Mouse (Mus musculus) cerebellum, adult 2 months (tissue): ENCODE measurements at regions not wholly inside any gene's neighbourhood (a gene's known extent, or its start where the extent isn't known, plus 50 kb on each side); places are given as distances from the start of the nearest gene placed in this dataset.

Experiments used
- DNase-seq, 2 experiments: peaks; one replicate each; pipeline ENCODE4 v3.0.0; 2021
- H3K27ac ChIP-seq: fragments of 200-500 bp; 2 replicates; pipeline ENCODE4 v1.5.1; 2012; ENCODE audit warnings: low read length, control low read depth, inconsistent platforms; ENCODE audit not compliant: insufficient read depth
- H3K27me3 ChIP-seq: fragments of 200-500 bp; 2 replicates; pipeline ENCODE4 v1.6.1; 2012; ENCODE audit warnings: inconsistent platforms, mild to moderate bottlenecking, low read length, moderate library complexity; ENCODE audit not compliant: control insufficient read depth, insufficient read depth
- H3K4me1 ChIP-seq: fragments of 200-500 bp; 2 replicates; pipeline ENCODE4 v1.6.1; 2011; ENCODE audit warnings: low read length; ENCODE audit not compliant: control insufficient read depth, insufficient read depth
- H3K4me3 ChIP-seq: fragments of 200-500 bp; replicated peaks from 2 replicates; pipeline ENCODE3; 2011; ENCODE audit warnings: mild to moderate bottlenecking, low read depth, low read length, control low read depth; ENCODE audit not compliant: insufficient read depth
- CTCF ChIP-seq: fragments of 200-500 bp; IDR thresholded peaks from 2 replicates; pipeline ENCODE4 v1.5.1; 2011; ENCODE audit warnings: low read depth, mild to moderate bottlenecking, control low read depth, low read length, moderate library complexity, borderline replicate concordance; ENCODE audit not compliant: insufficient read depth
- POLR2A ChIP-seq: fragments of 200-500 bp; IDR thresholded peaks from 2 replicates; pipeline ENCODE4 v1.6.1; 2011; ENCODE audit warnings: low read length, control low read depth, borderline replicate concordance; ENCODE audit not compliant: insufficient read depth
- WGBS: fragments of 180-500 bp; shearing (Covaris S2); methylation state at CpG from one replicate; pipeline ENCODE4 v1.1.7; 2018; 5-methylcytosine and 5-hydroxymethylcytosine counted together

DNA sequence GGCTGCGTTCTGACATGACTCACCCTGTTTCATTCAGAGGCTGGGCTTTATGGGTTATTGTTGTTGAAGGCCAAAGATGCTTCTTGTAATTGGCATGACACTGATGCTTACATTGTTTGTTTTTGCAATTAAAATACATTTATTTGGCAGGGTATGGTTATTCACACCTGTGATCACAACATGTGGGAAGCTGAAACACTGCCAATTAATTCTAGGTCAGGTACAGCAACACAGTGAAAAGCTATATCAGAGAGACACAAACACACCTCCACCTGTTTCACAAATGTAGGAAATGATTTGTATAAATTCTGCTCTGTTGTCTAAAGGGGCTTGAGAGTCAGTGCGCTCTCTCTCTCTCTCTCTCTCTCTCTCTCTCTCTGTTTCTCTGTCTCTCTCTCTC, 431.2 kb downstream of the Bckdhb start:
- TF ChIP-seq POLR2A (no peak), CTCF (no peak)
- Histone ChIP-seq H3K27ac (no peak overlapping the region), H3K4me1 (peaks cover 3% of the 10 kb centered on the region; the same call in 1 of the 2 replicates), H3K27me3 (no peaks in the 10 kb centered on the region), H3K4me3 (no peak overlapping the region)
- peak in 1 of 2 experiments; percentile 55 for DNase-seq
- WGBS = 32% methylated on average over 2 of the region's 2 CpGs

DNA sequence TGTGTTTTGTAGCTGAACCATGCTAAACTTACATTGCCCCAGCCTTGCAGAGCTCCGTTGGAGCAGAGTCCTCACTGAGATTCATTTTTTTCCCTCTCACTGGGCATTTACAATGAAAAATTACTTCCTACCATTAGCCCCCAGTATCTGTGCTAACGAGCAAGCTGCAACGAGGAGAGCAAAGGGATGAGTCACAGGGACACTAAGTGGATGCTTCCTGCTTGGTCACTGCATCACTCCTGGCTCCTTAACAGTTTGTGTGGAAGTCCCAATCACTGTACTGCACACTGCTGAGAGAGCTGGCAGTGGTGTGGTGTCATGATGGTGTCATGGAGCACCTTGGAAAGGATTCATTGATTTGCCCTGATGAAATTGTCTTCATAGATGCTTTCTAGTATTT, 434.9 kb downstream of the Bckdhb start:
- TF ChIP-seq CTCF (no peak), POLR2A (no peak)
- peak in 1 of 2 experiments; percentile 49 for DNase-seq
- no peak overlapping the region for H3K27ac ChIP-seq
- no peak overlapping the region for H3K4me3 ChIP-seq
- 16% methylated on average over 3 of the region's 3 CpGs for WGBS
- H3K4me1 ChIP-seq = peaks cover 3% of the 10 kb centered on the region; the same call in 1 of the 2 replicates
- no peaks in the 10 kb centered on the region for H3K27me3 ChIP-seq

GRCm38 (mm10) chr9:84360484-84360883, 435.5 kb downstream of the Bckdhb start:
- H3K27ac ChIP-seq = no peak overlapping the region
- DNase-seq = no peak
- 89% methylated on average over 4 of the region's 4 CpGs for WGBS
- H3K4me3 ChIP-seq = no peak overlapping the region
- H3K27me3 ChIP-seq = no peaks in the 10 kb centered on the region
- peaks cover 6% of the 10 kb centered on the region; the same call in 1 of the 2 replicates for H3K4me1 ChIP-seq
- no peak for TF ChIP-seq POLR2A
- no peak for TF ChIP-seq CTCF

DNA sequence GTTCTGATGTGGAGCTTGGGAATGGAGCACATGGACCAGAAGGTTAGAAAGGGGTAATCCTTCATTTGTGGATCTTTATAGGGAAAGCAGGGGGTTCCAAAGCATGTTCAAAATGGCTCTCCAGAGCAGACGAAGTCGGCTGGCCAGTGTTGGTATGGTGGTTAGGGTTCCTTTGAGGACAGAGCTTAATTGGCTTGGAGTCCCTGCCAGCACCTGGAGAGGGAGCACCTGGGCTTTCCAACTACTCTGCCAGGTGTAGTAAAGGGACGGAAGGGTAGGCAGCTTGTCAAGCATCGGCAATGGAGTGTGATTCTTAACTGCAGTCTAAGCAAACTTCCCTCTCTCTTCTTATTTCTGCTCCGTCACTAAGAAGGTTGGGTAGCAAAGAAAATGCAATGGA, 438.5 kb downstream of the Bckdhb start:
- Histone ChIP-seq H3K4me3 (no peak overlapping the region), H3K27ac (no peak overlapping the region), H3K4me1 (peaks cover 6% of the 10 kb centered on the region; the same call in 1 of the 2 replicates), H3K27me3 (no peaks in the 10 kb centered on the region)
- TF ChIP-seq CTCF (no peak), POLR2A (no peak)
- WGBS = 21% methylated on average over 5 of the region's 5 CpGs
- peak; percentile 33 to 50 for DNase-seq

DNA sequence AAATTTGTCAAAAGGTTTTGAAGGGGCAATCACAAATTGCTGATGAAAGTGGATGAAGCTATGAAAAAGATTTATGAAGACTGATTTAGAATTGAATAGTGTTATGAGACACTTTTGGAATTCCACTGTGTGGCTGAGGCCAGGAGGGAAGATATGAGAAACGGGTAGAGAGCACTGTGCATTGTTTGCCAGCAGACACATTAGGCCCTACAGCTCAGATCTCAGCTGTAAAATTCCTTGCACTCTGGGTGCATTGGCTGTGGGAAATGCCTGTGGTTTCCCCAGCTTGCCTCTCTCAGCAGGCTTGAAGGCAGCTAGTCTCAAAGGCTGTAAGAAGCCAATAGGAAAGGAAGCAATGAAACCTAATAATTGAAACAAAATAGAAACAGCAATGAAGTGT, 444.3 kb downstream of the Bckdhb start:
- 29% methylated on average over 1 of the region's 1 CpGs for WGBS
- Histone ChIP-seq H3K4me3 (no peak overlapping the region), H3K4me1 (peaks cover 3% of the 10 kb centered on the region; the same call in 1 of the 2 replicates), H3K27me3 (no peaks in the 10 kb centered on the region), H3K27ac (no peak overlapping the region)
- no peak for TF ChIP-seq POLR2A
- TF ChIP-seq CTCF = no peak
- no peak for DNase-seq

DNA sequence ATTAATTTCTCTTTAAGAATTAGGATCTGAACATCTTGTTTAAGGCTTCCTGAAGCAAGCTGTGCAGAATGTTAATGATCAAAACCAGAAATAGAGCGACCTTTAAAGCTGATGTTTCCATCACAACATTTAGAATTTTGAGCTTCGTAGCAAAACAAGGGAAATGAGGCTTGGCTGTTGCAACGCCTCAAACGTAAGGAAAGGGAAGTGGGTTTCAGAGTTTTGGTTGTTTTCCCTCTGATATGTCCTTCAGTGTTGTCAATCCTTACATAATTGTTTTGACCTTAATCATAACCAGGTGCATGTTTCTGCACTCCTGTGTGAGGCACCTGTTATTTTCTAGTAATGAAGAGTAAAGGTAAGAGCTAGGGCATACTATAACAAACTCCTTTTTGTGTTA, 445.3 kb downstream of the Bckdhb start:
- Histone ChIP-seq H3K4me1 (peaks cover 3% of the 10 kb centered on the region; the same call in 1 of the 2 replicates), H3K27me3 (no peaks in the 10 kb centered on the region), H3K27ac (no peak overlapping the region), H3K4me3 (no peak overlapping the region)
- 85% methylated on average over 4 of the region's 4 CpGs for WGBS
- no peak for DNase-seq
- TF ChIP-seq POLR2A (no peak), CTCF (no peak)

- H3K4me1 ChIP-seq = no peaks in the 10 kb centered on the region
- H3K27me3 ChIP-seq = no peaks in the 10 kb centered on the region; the same call in 1 of the 2 replicates
- H3K4me3 ChIP-seq = no peak overlapping the region
- no peak for TF ChIP-seq CTCF
- TF ChIP-seq POLR2A = no peak
- no peak overlapping the region for H3K27ac ChIP-seq
- no peak for DNase-seq
- WGBS = 47% methylated on average over 2 of the region's 2 CpGs
These were observed 450.8 kb downstream of the Bckdhb start for GRCm38 (mm10) chr9:84375746-84376145.

GRCm38 (mm10) chr9:84376621-84377020, 451.7 kb downstream of the Bckdhb start:
- Histone ChIP-seq H3K27me3 (no peaks in the 10 kb centered on the region; the same call in 1 of the 2 replicates), H3K4me1 (no peaks in the 10 kb centered on the region), H3K4me3 (no peak overlapping the region), H3K27ac (no peak overlapping the region)
- TF ChIP-seq CTCF (no peak), POLR2A (no peak)
- DNase-seq = no peak
- WGBS = 96% methylated on average over 6 of the region's 6 CpGs

- TF ChIP-seq CTCF (no peak), POLR2A (no peak)
- no peak for DNase-seq
- Histone ChIP-seq H3K4me1 (no peaks in the 10 kb centered on the region), H3K27ac (no peak overlapping the region), H3K27me3 (no peaks in the 10 kb centered on the region), H3K4me3 (no peak overlapping the region)
These were observed 457.0 kb downstream of the Bckdhb start for GRCm38 (mm10) chr9:84381942-84382341.
